Mouse (Mus musculus) gastrocnemius, postnatal 36 days (tissue): ENCODE measurements around the gene Phox2b. TPM values are rescaled to one million over a fixed set of nuclear protein-coding genes. Genes with fewer than 3 reads are reported as not detected.

Source experiments
- DNase-seq, 2 experiments: peaks; one replicate each; pipeline ENCODE4 v3.0.0; 2022
- intact Hi-C: fragments of 180-260 bp; cut with DNase I; formaldehyde crosslinking; loops from one replicate; pipeline ENCODE4 v1.15.1; 2025
- microRNA-seq, 2 experiments: library from miRNA; unstranded; fragments of <30 nt; microRNA quantifications; one replicate each; pipeline ENCODE4 v1.2.0; 2021
- total RNA-seq, 2 experiments: library from RNA; stranded (reverse); gene quantifications; 2 replicates each; pipeline ENCODE4 v1.2.3; 2021

Phox2b gene
- total RNA-seq, 2 experiments from 2014 or later, result not detected

GRCm38 (mm10) chr5:67095153-67095552, 3.9 kb downstream of the Phox2b start:
- intact Hi-C loops, result loop anchor here (10.0 kb wide), 1 partner anchor 510 kb away; the partner anchor contains the start of gene Shisa3
- DNase-seq, result no peak

- DNase-seq, result no peak
- intact Hi-C loops, result loop anchor here (10.0 kb wide), 1 partner anchor 511 kb away; the partner anchor contains the start of gene Shisa3
These were observed 5.1 kb downstream of the Phox2b start for GRCm38 (mm10) chr5:67093991-67094390.

GRCm38 (mm10) chr5:67091766-67092165, 7.3 kb downstream of the Phox2b start:
- intact Hi-C loops, result loop anchor here (10.0 kb wide), 1 partner anchor 513 kb away; the partner anchor contains the start of gene Shisa3
- DNase-seq, result no peak

GRCm38 (mm10) chr5:67090856-67091255, 8.2 kb downstream of the Phox2b start:
- no peak for DNase-seq
- intact Hi-C loops, result loop anchor here (10.0 kb wide), 1 partner anchor 514 kb away; the partner anchor contains the start of gene Shisa3

- intact Hi-C loops, result no loop called here
- DNase-seq, result no peak
These were observed 16.0 kb downstream of the Phox2b start for GRCm38 (mm10) chr5:67083117-67083516.

GRCm38 (mm10) chr5:67063596-67063995, 35.5 kb downstream of the Phox2b start:
- no peak for DNase-seq
- intact Hi-C loops, result no loop called here

- intact Hi-C loops, result no loop called here
- no peak for DNase-seq
These were observed 38.6 kb downstream of the Phox2b start for GRCm38 (mm10) chr5:67060519-67060918.

- intact Hi-C loops, result no loop called here
- no peak for DNase-seq
These were observed 41.3 kb downstream of the Phox2b start for GRCm38 (mm10) chr5:67057803-67058202.

GRCm38 (mm10) chr5:67048003-67048402, 51.1 kb downstream of the Phox2b start:
- intact Hi-C loops, result loop anchor here (5.0 kb wide), 1 partner anchor 184 kb away; no protein-coding TSS in a partner anchor
- DNase-seq, result no peak

Small RNAs within 50 kb of the gene (microRNA-seq; reads per million reads assigned to microRNA genes)
- 0 reads per million in 2 experiments for gene Gm23841

Other genes with a start within 250 kb of the Phox2b start
- gene Tmem33, start 161.3 kb upstream of the Phox2b start, total RNA-seq, result 10 to 100 TPM; 23.4 to 26.8 TPM
- gene Slc30a9, start 207.7 kb upstream of the Phox2b start, total RNA-seq, result 100 to 1,000 TPM in 1 of 2 experiments, 10 to 100 TPM in 1; 99.1 to 113 TPM